Mouse (Mus musculus) hematopoietic stem cell, adult 5-6 weeks (primary cell): ENCODE measurements around the gene Gm47791. TPM values are rescaled to one million over a fixed set of nuclear protein-coding genes. Genes with fewer than 3 reads are reported as not detected.

Experiments
- ATAC-seq, 2 experiments: fragments of 125-278 bp in 1 of 2; replicated peaks in 1 of 2; 2 replicates each; pipeline ENCODE4 v1.8.0; 2016 to 2017; ENCODE audit warnings: inconsistent platforms in 2 of 2, mild to moderate bottlenecking in 2 of 2, moderate number of reproducible peaks in 2 of 2, low read depth in 1 of 2, moderate TSS enrichment in 1 of 2; ENCODE audit not compliant: low FRiP score in 2 of 2, poor library complexity in 2 of 2, severe bottlenecking in 2 of 2, insufficient read depth in 1 of 2, low TSS enrichment in 1 of 2
- total RNA-seq: library from RNA; stranded (forward); fragments of 172-1452, 232-1000 nt; gene quantifications from 2 replicates; pipeline ENCODE4 v1.2.3, GENCODE M21; 2017

The Gm47791 gene
- total RNA-seq, 1 experiment from 2014 or later = not detected

GRCm38 (mm10) chr1:82747714-82748452 is 23.2 kb downstream of the Gm47791 start:
- ATAC-seq = no peak

- no peak for ATAC-seq
Measured at GRCm38 (mm10) chr1:82746408-82746807, 24.6 kb downstream of the Gm47791 start.

GRCm38 (mm10) chr1:82743962-82744361 is 27.1 kb downstream of the Gm47791 start:
- ATAC-seq = no peak

- no peak for ATAC-seq
Measured at GRCm38 (mm10) chr1:82741539-82741938, 29.5 kb downstream of the Gm47791 start.

- no peak for ATAC-seq
Measured at GRCm38 (mm10) chr1:82738066-82738465, 33.0 kb downstream of the Gm47791 start.

- no peak for ATAC-seq
Measured at GRCm38 (mm10) chr1:82733357-82733756, 37.7 kb downstream of the Gm47791 start.

- ATAC-seq = no peak
Measured at GRCm38 (mm10) chr1:82726482-82726881, 44.6 kb downstream of the Gm47791 start.

- ATAC-seq = no peak
Measured at GRCm38 (mm10) chr1:82725875-82726185, 45.2 kb downstream of the Gm47791 start.

GRCm38 (mm10) chr1:82725026-82725874 is 45.8 kb downstream of the Gm47791 start:
- peak; percentile 78 to 82 for ATAC-seq

GRCm38 (mm10) chr1:82724339-82725025 is 46.6 kb downstream of the Gm47791 start, which contains the start of gene Mff:
TSS of gene Mff (plus strand) at chr1:82724890.
- peak; percentile 98 for ATAC-seq

Other genes starting within 250 kb of the Gm47791 start
- not detected in 2 replicates for gene Col4a4, start 184.4 kb downstream of the Gm47791 start, total RNA-seq
- gene Col4a3, start 184.3 kb downstream of the Gm47791 start, total RNA-seq = not detected in 2 replicates
- 91.7 and 112 TPM in 2 replicates for gene Mff, start 46.4 kb downstream of the Gm47791 start, total RNA-seq
- not detected in 2 replicates for gene Tm4sf20, start 2.8 kb downstream of the Gm47791 start, total RNA-seq
- 36.5 and 37.6 TPM in 2 replicates for gene Agfg1, start 68.2 kb upstream of the Gm47791 start, total RNA-seq
- not detected in 2 replicates for gene A030005L19Rik, start 142.1 kb upstream of the Gm47791 start, total RNA-seq
- not detected in 2 replicates for gene A030014E15Rik, start 153.7 kb upstream of the Gm47791 start, total RNA-seq
- gene Gm6217, start 160.2 kb upstream of the Gm47791 start, total RNA-seq = not detected in 2 replicates
- gene A030003K21Rik, start 172.1 kb upstream of the Gm47791 start, total RNA-seq = not detected in 2 replicates
- not detected in 2 replicates for gene Gm7544, start 184.8 kb upstream of the Gm47791 start, total RNA-seq
- gene Gm47955, start 189.0 kb upstream of the Gm47791 start, total RNA-seq = not detected in 2 replicates
- gene Gm47959, start 229.3 kb upstream of the Gm47791 start, total RNA-seq = not detected in 2 replicates